8 mouse cellular contexts compared by ENCODE assay signal in the genomic region with DNA sequence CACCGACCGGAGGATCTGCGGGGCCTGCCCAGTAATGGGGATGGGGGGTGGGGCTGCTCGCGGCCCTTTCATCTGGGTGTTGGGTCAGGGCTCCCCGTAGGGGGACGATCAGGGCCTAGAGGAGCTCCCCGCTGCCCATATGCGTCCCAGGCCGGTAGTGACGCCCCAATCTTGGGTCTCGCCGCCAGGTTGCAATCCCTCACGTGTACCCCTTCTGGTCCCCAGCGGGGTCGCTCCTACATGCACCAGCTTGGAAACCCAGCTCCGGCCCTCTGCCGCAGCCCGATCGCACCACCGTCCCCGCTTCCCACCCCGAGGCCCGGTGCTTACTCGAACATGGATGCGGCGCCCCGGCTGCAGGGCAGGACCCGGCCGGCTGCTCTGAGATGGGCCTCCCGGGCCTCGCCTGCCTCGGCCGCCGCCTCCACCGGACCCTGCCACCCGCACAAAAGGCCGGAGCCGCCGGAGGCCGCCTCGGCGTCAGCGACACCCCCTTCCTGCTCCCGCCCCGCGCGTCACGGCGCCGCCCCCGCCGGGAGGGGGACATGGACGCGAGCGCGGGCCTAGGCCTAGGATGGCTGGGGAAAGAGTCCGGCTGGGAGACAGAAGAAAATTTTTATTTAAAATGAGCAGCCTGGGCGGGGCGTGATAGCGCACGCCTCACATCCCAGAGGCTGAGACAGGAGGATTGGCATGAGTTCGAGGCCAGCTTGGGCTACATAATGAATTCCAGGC. TPM values are rescaled to one million over a fixed set of nuclear protein-coding genes. Genes with fewer than 3 reads are reported as not detected.
DNase-seq lines count a peak whose midpoint lies in the region; ATAC-seq and TF ChIP-seq lines count a peak whose summit lies in the region.

No protein-coding gene starts in this region.

- peaks cover 5% of the 10 kb centered on the region; the same call in 1 of the 2 replicates for H3K4me1 ChIP-seq in intestine, postnatal 0 days (replicated peaks; ENCODE audit: control insufficient read depth, insufficient read depth, low read length)
- peaks cover 56% of the 10 kb centered on the region for H3K4me1 ChIP-seq in limb, embryonic 10.5 days
- H3K4me1 ChIP-seq in midbrain, embryonic 11.5 days (ENCODE audit: control insufficient read depth, insufficient read depth, low read length): peaks cover 16% of the 10 kb centered on the region

- peak overlapping the region; percentile 75 for H3K4me3 ChIP-seq in intestine, postnatal 0 days (ENCODE audit: low read depth, low read length)
- peak overlapping the region; percentile 94 for H3K4me3 ChIP-seq in limb, embryonic 10.5 days
- H3K4me3 ChIP-seq in midbrain, embryonic 11.5 days (ENCODE audit: low read depth, low read length): peak overlapping the region; percentile 86

- peak; percentile 89 for DNase-seq in adrenal gland, adult 8-10 months
- peak; percentile 79 for DNase-seq in embryo, embryonic 11.5 days (ENCODE audit: low read depth, low spot score)
- peak; percentile 89 for DNase-seq in limb, embryonic 10.5 days (ENCODE audit: low spot score)
- DNase-seq in midbrain, embryonic 11.5 days (ENCODE audit: low spot score, missing footprints): peak; percentile 98
- peak; percentile 72 for DNase-seq in skeletal muscle tissue, adult 2 months (ENCODE audit: low read depth, low spot score)
- DNase-seq in yolk sac, embryonic 10.5 days (ENCODE audit: low spot score): peak; percentile 85

- no peaks in the 10 kb centered on the region for H3K27me3 ChIP-seq in intestine, postnatal 0 days (replicated peaks; ENCODE audit: control insufficient read depth, insufficient read depth, low read length)
- no peaks in the 10 kb centered on the region for H3K27me3 ChIP-seq in limb, embryonic 10.5 days (ENCODE audit: low read depth, poor library complexity, severe bottlenecking)
- H3K27me3 ChIP-seq in midbrain, embryonic 11.5 days (ENCODE audit: control insufficient read depth, insufficient read depth, low read length): no peaks in the 10 kb centered on the region

- TF ChIP-seq CTCF in intestine, postnatal 0 days (IDR thresholded peaks at IDR 0.05; ENCODE audit: low read depth): no peak

- WGBS in intestine, postnatal 0 days: 2% methylated on average over 63 of the region's 63 CpGs
- WGBS in limb, embryonic 10.5 days: under 1% methylated on average over 63 of the region's 63 CpGs
- WGBS in midbrain, embryonic 11.5 days: under 1% methylated on average over 59 of the region's 63 CpGs

- H3K27ac ChIP-seq in intestine, postnatal 0 days (ENCODE audit: low read depth, low read length): peak overlapping the region; percentile 83
- H3K27ac ChIP-seq in limb, embryonic 10.5 days: peak overlapping the region; percentile 99
- peak overlapping the region; percentile 95 for H3K27ac ChIP-seq in midbrain, embryonic 11.5 days (ENCODE audit: low read depth, low read length)

- peak overlapping the region; percentile 81 for H3K4me2 ChIP-seq in intestine, postnatal 0 days (replicated peaks; ENCODE audit: low read depth)
- peak overlapping the region; percentile 73 for H3K4me2 ChIP-seq in midbrain, embryonic 11.5 days

- H3K9me3 ChIP-seq in intestine, postnatal 0 days (ENCODE audit: control insufficient read depth): no peaks in the 10 kb centered on the region
- H3K9me3 ChIP-seq in limb, embryonic 10.5 days (replicated peaks): no peaks in the 10 kb centered on the region
- H3K9me3 ChIP-seq in midbrain, embryonic 11.5 days (ENCODE audit: control insufficient read depth, low read length): no peaks in the 10 kb centered on the region

- H3K9ac ChIP-seq in intestine, postnatal 0 days (ENCODE audit: low read depth, low read length): peak overlapping the region; percentile 81
- H3K9ac ChIP-seq in midbrain, embryonic 11.5 days (ENCODE audit: low read length): peak overlapping the region; percentile 97

- ATAC-seq in granulocyte monocyte progenitor cell, adult 5-6 weeks (replicated peaks; ENCODE audit: poor library complexity, severe bottlenecking): peak; percentile 53
- ATAC-seq in intestine, postnatal 0 days: peak; percentile 76
- ATAC-seq in midbrain, embryonic 11.5 days (ENCODE audit: low FRiP score): peak; percentile 87

- H3K36me3 ChIP-seq in intestine, postnatal 0 days (ENCODE audit: control insufficient read depth, insufficient read depth): no peaks in the 10 kb centered on the region
- H3K36me3 ChIP-seq in limb, embryonic 10.5 days: peaks cover 21% of the 10 kb centered on the region
- peaks cover 3% of the 10 kb centered on the region; the same call in 1 of the 2 replicates for H3K36me3 ChIP-seq in midbrain, embryonic 11.5 days (ENCODE audit: control insufficient read depth, insufficient read depth, low read length)

RNA-seq across cellular contexts. Expression of gene Gramd1a, which starts 5.0 kb away (rescaled TPM):
- total RNA-seq in adrenal gland, adult 8-10 months (2022): 10 to 100 TPM; 37.7 to 65.1 (median 55.4) TPM
- 59.3 and 77.5 TPM in 2 replicates for total RNA-seq in granulocyte monocyte progenitor cell, adult 5-6 weeks (2014; fragmentation: Nextera tagmentation)
- 21.2 and 36.5 TPM in 2 replicates for total RNA-seq in granulocyte monocyte progenitor cell, adult 5-6 weeks (2017)
- 10.3 and 12.4 TPM in 2 replicates for polyA plus RNA-seq in intestine, postnatal 0 days (2015; fragmentation: Nextera tagmentation; extraction: Ambion mirVana)
- 87.3 and 106 TPM in 2 replicates for polyA plus RNA-seq in limb, embryonic 10.5 days (2016; fragmentation: Nextera tagmentation; extraction: Ambion mirVana)
- 104 and 109 TPM in 2 replicates for polyA plus RNA-seq in midbrain, embryonic 11.5 days (2014; fragmentation: Nextera tagmentation; extraction: Ambion mirVana)

RNA-seq across cellular contexts. Expression of gene Scn1b, which starts 23.9 kb away (rescaled TPM):
- 10 to 100 TPM; 14.2 to 27.2 (median 18.9) TPM for total RNA-seq in adrenal gland, adult 8-10 months (2022)
- total RNA-seq in granulocyte monocyte progenitor cell, adult 5-6 weeks (2014; fragmentation: Nextera tagmentation): not detected in 2 replicates
- not detected in 2 replicates for total RNA-seq in granulocyte monocyte progenitor cell, adult 5-6 weeks (2017)
- polyA plus RNA-seq in intestine, postnatal 0 days (2015; fragmentation: Nextera tagmentation; extraction: Ambion mirVana): 2.7 and 3.3 TPM in 2 replicates
- 0.38 and 0.81 TPM in 2 replicates for polyA plus RNA-seq in limb, embryonic 10.5 days (2016; fragmentation: Nextera tagmentation; extraction: Ambion mirVana)
- polyA plus RNA-seq in midbrain, embryonic 11.5 days (2014; fragmentation: Nextera tagmentation; extraction: Ambion mirVana): 0.52 and 1.1 TPM in 2 replicates

RNA-seq across cellular contexts. Expression of gene Hpn, which starts 35.6 kb away (rescaled TPM):
- total RNA-seq in adrenal gland, adult 8-10 months (2022): 1 to 10 TPM in 3 of 4 experiments, under 1 TPM in 1; 0.26 to 1.5 (median 1.2) TPM
- 11.1 TPM in 1 of 2 replicates, not detected in the other for total RNA-seq in granulocyte monocyte progenitor cell, adult 5-6 weeks (2014; fragmentation: Nextera tagmentation)
- not detected in 2 replicates for total RNA-seq in granulocyte monocyte progenitor cell, adult 5-6 weeks (2017)
- 21.2 and 28.3 TPM in 2 replicates for polyA plus RNA-seq in intestine, postnatal 0 days (2015; fragmentation: Nextera tagmentation; extraction: Ambion mirVana)
- 3.1 TPM in 2 replicates for polyA plus RNA-seq in limb, embryonic 10.5 days (2016; fragmentation: Nextera tagmentation; extraction: Ambion mirVana)
- 0.44 and 1.2 TPM in 2 replicates for polyA plus RNA-seq in midbrain, embryonic 11.5 days (2014; fragmentation: Nextera tagmentation; extraction: Ambion mirVana)

Comparison
In these comparisons a context has a peak if more than half of its experiments do, and no peak if none do; other contexts are left out.
1. Peak in every context shown above with its lines: DNase-seq, ATAC-seq, H3K4me3 ChIP-seq and H3K27ac ChIP-seq.